Mouse (Mus musculus) MEL (cell line): ENCODE measurements at regions not wholly inside any gene's neighbourhood (a gene's known extent, or its start where the extent isn't known, plus 50 kb on each side); places are given as distances from the start of the nearest gene placed in this dataset.
"Not testable (repeated sequence)": the region's sequence is repeated elsewhere in the genome, so short reads cannot be mapped to it uniquely, and the experiment has no call there.

Experiments used
- DNase-seq: peaks from one replicate; pipeline ENCODE4 v3.0.0; 2011; ENCODE audit warnings: low read depth, low spot score
- H3K27ac ChIP-seq: 2 replicates; pipeline ENCODE4 v1.5.1; 2012; ENCODE audit warnings: low read depth, mild to moderate bottlenecking, control low read depth, low read length, moderate library complexity; ENCODE audit not compliant: control insufficient read depth
- H3K27me3 ChIP-seq, 2 experiments: fragments of 150-350 bp in 1 of 2; sonication (generic) in 1 of 2; 2 replicates each; pipeline ENCODE4 v1.6.1; 2012; ENCODE audit warnings: low read length in 2 of 2, mild to moderate bottlenecking in 2 of 2, improper control_type of control experiment in 1 of 2, moderate library complexity in 1 of 2; ENCODE audit not compliant: insufficient read depth in 2 of 2, control insufficient read depth in 1 of 2
- H3K36me3 ChIP-seq, 2 experiments: 2 replicates each; pipeline ENCODE4 v1.6.1; 2012 to 2014; ENCODE audit warnings: low read length in 2 of 2, improper control_type of control experiment in 1 of 2, inconsistent platforms in 1 of 2, mild to moderate bottlenecking in 1 of 2; ENCODE audit not compliant: insufficient read depth in 2 of 2, control insufficient read depth in 1 of 2
- H3K4me1 ChIP-seq, 2 experiments: fragments of 150-350 bp in 1 of 2; sonication (generic) in 1 of 2; 2 replicates each; pipeline ENCODE4 v1.6.1; 2012; ENCODE audit warnings: low read length in 2 of 2, improper control_type of control experiment in 1 of 2, mild to moderate bottlenecking in 1 of 2; ENCODE audit not compliant: insufficient read depth in 2 of 2, control insufficient read depth in 1 of 2
- H3K4me3 ChIP-seq, 2 experiments: fragments of 150-350 bp in 1 of 2; sonication (generic) in 1 of 2; 2 replicates each; pipeline ENCODE4 v1.5.1; 2012; ENCODE audit warnings: low read depth in 2 of 2, low read length in 2 of 2, mild to moderate bottlenecking in 2 of 2, moderate library complexity in 2 of 2, control low read depth in 1 of 2, improper control_type of control experiment in 1 of 2; ENCODE audit not compliant: control insufficient read depth in 1 of 2, insufficient read depth in 1 of 2
- H3K79me2 ChIP-seq: 2 replicates; pipeline ENCODE4 v1.6.1; 2012; ENCODE audit warnings: mild to moderate bottlenecking, low read length, moderate library complexity; ENCODE audit not compliant: control insufficient read depth, poor library complexity, insufficient read depth
- H3K9ac ChIP-seq: 2 replicates; pipeline ENCODE4 v1.6.1; 2012; ENCODE audit warnings: low read depth, mild to moderate bottlenecking, control low read depth, low read length, moderate library complexity; ENCODE audit not compliant: control insufficient read depth, poor library complexity, severe bottlenecking
- H3K9me3 ChIP-seq: fragments of 150-350 bp; sonication (generic); replicated peaks from 2 replicates; pipeline ENCODE4 v1.6.1; 2012; ENCODE audit warnings: mild to moderate bottlenecking, low read length, improper control_type of control experiment, moderate library complexity; ENCODE audit not compliant: insufficient read depth
- BHLHE40 ChIP-seq: IDR thresholded peaks from 2 replicates; pipeline ENCODE4 v1.6.1; 2012; ENCODE audit warnings: low read depth, mild to moderate bottlenecking, inconsistent platforms, low read length, improper control_type of control experiment, borderline replicate concordance
- E2F4 ChIP-seq: IDR thresholded peaks from 2 replicates; pipeline ENCODE4 v1.6.1; 2011; ENCODE audit warnings: low read depth, low read length, improper control_type of control experiment, borderline replicate concordance
- ELF1 ChIP-seq: IDR thresholded peaks from 2 replicates; pipeline ENCODE4 v1.6.1; 2014; ENCODE audit warnings: low read depth, mild to moderate bottlenecking, inconsistent platforms, low read length, improper control_type of control experiment, moderate library complexity
- ETS1 ChIP-seq: IDR thresholded peaks from 2 replicates; pipeline ENCODE4 v1.6.1; 2012; ENCODE audit warnings: low read depth, mild to moderate bottlenecking, inconsistent platforms, low read length, improper control_type of control experiment, moderate library complexity
- GABPA ChIP-seq: IDR thresholded peaks from 2 replicates; pipeline ENCODE4 v1.6.1; 2012; ENCODE audit warnings: low read depth, mild to moderate bottlenecking, inconsistent platforms, low read length, improper control_type of control experiment, moderate library complexity
- KAT2A ChIP-seq: conservative IDR thresholded peaks from 2 replicates; pipeline ENCODE4 v1.6.1; 2012; ENCODE audit warnings: low read depth, low read length, improper control_type of control experiment, inconsistent platforms
- MAFK ChIP-seq: IDR thresholded peaks from 2 replicates; pipeline ENCODE4 v1.6.1; 2011; ENCODE audit warnings: low read depth, mild to moderate bottlenecking, low read length, improper control_type of control experiment, borderline replicate concordance
- MAX ChIP-seq: IDR thresholded peaks from 2 replicates; pipeline ENCODE4 v1.6.1; 2011; ENCODE audit warnings: low read length, improper control_type of control experiment
- MAZ ChIP-seq: IDR thresholded peaks from 2 replicates; pipeline ENCODE4 v1.6.1; 2012; ENCODE audit warnings: low read depth, mild to moderate bottlenecking, inconsistent platforms, low read length, improper control_type of control experiment
- MXI1 ChIP-seq: IDR thresholded peaks from 2 replicates; pipeline ENCODE4 v1.6.1; 2011; ENCODE audit warnings: mild to moderate bottlenecking, low read depth, low read length, improper control_type of control experiment
- MYB ChIP-seq: IDR thresholded peaks from 2 replicates; pipeline ENCODE4 v1.6.1; 2011; ENCODE audit warnings: mild to moderate bottlenecking, low read depth, low read length, improper control_type of control experiment
- NELFE ChIP-seq: IDR thresholded peaks from 2 replicates; pipeline ENCODE4 v1.6.1; 2011; ENCODE audit warnings: low read depth, low read length, improper control_type of control experiment
- NRF1 ChIP-seq: IDR thresholded peaks from 2 replicates; pipeline ENCODE4 v1.6.1; 2014; ENCODE audit warnings: low read depth, mild to moderate bottlenecking, inconsistent platforms, low read length, improper control_type of control experiment, moderate library complexity; ENCODE audit not compliant: poor library complexity, insufficient read depth, severe bottlenecking
- POLR2A ChIP-seq, 2 experiments: IDR thresholded peaks; 2 replicates each; pipeline ENCODE4 v1.6.1; 2011 to 2012; ENCODE audit warnings: low read length in 2 of 2, mild to moderate bottlenecking in 2 of 2, control low read depth in 1 of 2, improper control_type of control experiment in 1 of 2, low read depth in 1 of 2, moderate library complexity in 1 of 2; ENCODE audit not compliant: control insufficient read depth in 1 of 2, insufficient read depth in 1 of 2, poor library complexity in 1 of 2
- POLR2AphosphoS2 ChIP-seq: IDR thresholded peaks from 2 replicates; pipeline ENCODE4 v1.6.1; 2011; ENCODE audit warnings: low read length, improper control_type of control experiment
- POLR2AphosphoS5 ChIP-seq: IDR thresholded peaks from 2 replicates; pipeline ENCODE4 v1.6.1; 2012; ENCODE audit warnings: low read depth, borderline replicate concordance, mild to moderate bottlenecking, inconsistent platforms, low read length, moderate library complexity, mixed read lengths
- RCOR1 ChIP-seq: IDR thresholded peaks from 2 replicates; pipeline ENCODE4 v1.6.1; 2012; ENCODE audit warnings: low read depth, mild to moderate bottlenecking, inconsistent platforms, low read length, improper control_type of control experiment
- SIN3A ChIP-seq: IDR thresholded peaks from 2 replicates; pipeline ENCODE4 v1.6.1; 2012; ENCODE audit warnings: low read length, improper control_type of control experiment, inconsistent platforms
- TBP ChIP-seq: IDR thresholded peaks from 2 replicates; pipeline ENCODE4 v1.8.0; 2011; ENCODE audit warnings: low read depth, low read length, improper control_type of control experiment
- USF1 ChIP-seq: IDR thresholded peaks from 2 replicates; pipeline ENCODE4 v1.6.1; 2014; ENCODE audit warnings: low read depth, mild to moderate bottlenecking, inconsistent platforms, low read length, improper control_type of control experiment, moderate library complexity
- USF2 ChIP-seq, 2 experiments: IDR thresholded peaks; 2 replicates each; pipeline ENCODE4 v1.6.1; 2011 to 2012; ENCODE audit warnings: improper control_type of control experiment in 2 of 2, low read length in 2 of 2, borderline replicate concordance in 1 of 2, inconsistent platforms in 1 of 2, low read depth in 1 of 2, mild to moderate bottlenecking in 1 of 2; ENCODE audit not compliant: insufficient read depth in 1 of 2
- ZC3H11A ChIP-seq: IDR thresholded peaks from 2 replicates; pipeline ENCODE4 v1.6.1; 2012; ENCODE audit warnings: low read depth, mild to moderate bottlenecking, inconsistent platforms, low read length, improper control_type of control experiment
- ZMIZ1 ChIP-seq: IDR thresholded peaks from 2 replicates; pipeline ENCODE4 v1.6.1; 2012; ENCODE audit warnings: low read depth, mild to moderate bottlenecking, inconsistent platforms, low read length, improper control_type of control experiment, moderate library complexity

GRCm38 (mm10) chr16:20814976-20815375 lies 80.7 kb upstream of the Thpo start:
- Histone ChIP-seq H3K4me1 (peaks cover 0 to 3% of the 10 kb centered on the region in 2 experiments), H3K27me3 (no peaks in the 10 kb centered on the region), H3K9me3 (no peaks in the 10 kb centered on the region), H3K4me3 (no peak overlapping the region), H3K27ac (no peak overlapping the region), H3K9ac (no peak overlapping the region), H3K79me2 (no peaks in the 10 kb centered on the region)
- DNase-seq, result no peak
- TF ChIP-seq ETS1, result no peak
- no peak for TF ChIP-seq MAZ
- no peak for TF ChIP-seq SIN3A
- no peak for TF ChIP-seq POLR2AphosphoS5
- TF ChIP-seq MAX, result no peak
- no peak for TF ChIP-seq RCOR1
- TF ChIP-seq NRF1, result no peak
- TF ChIP-seq ELF1, result no peak
- TF ChIP-seq ZMIZ1, result no peak
- no peak for TF ChIP-seq NELFE
- TF ChIP-seq ZC3H11A, result no peak
- TF ChIP-seq BHLHE40, result no peak
- no peak for TF ChIP-seq POLR2A (IDR thresholded peaks at IDR 0.05; ENCODE audit: control insufficient read depth in 1 of 2, insufficient read depth in 1 of 2, low read depth in 1 of 2, low read length in 2 of 2, poor library complexity in 1 of 2)
- TF ChIP-seq MYB, result no peak
- no peak for TF ChIP-seq USF1
- TF ChIP-seq KAT2A, result no peak
- no peak for TF ChIP-seq GABPA
- no peak for TF ChIP-seq USF2 (IDR thresholded peaks at IDR 0.05; ENCODE audit: borderline replicate concordance in 1 of 2, insufficient read depth in 1 of 2, low read depth in 1 of 2, low read length in 2 of 2)
- TF ChIP-seq TBP, result no peak
- TF ChIP-seq E2F4, result no peak
- TF ChIP-seq, all 39 proteins: peak for 0
- peaks cover 0 to 4% of the 10 kb centered on the region in 2 experiments; a peak in 2 of 4 replicates for H3K36me3 ChIP-seq

- Histone ChIP-seq H3K36me3 (peaks cover 0 to 11% of the 10 kb centered on the region in 2 experiments; a peak in 2 of 4 replicates), H3K9me3 (no peaks in the 10 kb centered on the region), H3K9ac (no peak overlapping the region), H3K27me3 (no peaks in the 10 kb centered on the region), H3K4me1 (peaks cover 0 to 11% of the 10 kb centered on the region in 2 experiments), H3K79me2 (no peaks in the 10 kb centered on the region), H3K4me3 (no peak overlapping the region), H3K27ac (no peak overlapping the region)
- DNase-seq, result no peak
- TF ChIP-seq RCOR1, result no peak
- TF ChIP-seq MAFK, result no peak
- TF ChIP-seq MXI1, result no peak
- no peak for TF ChIP-seq POLR2AphosphoS2
These were observed 79.9 kb upstream of the Thpo start for GRCm38 (mm10) chr16:20814240-20814639.

GRCm38 (mm10) chr16:20812025-20812424 lies 77.7 kb upstream of the Thpo start:
- not testable (repeated sequence) for H3K27me3 ChIP-seq, H3K9ac ChIP-seq, H3K79me2 ChIP-seq, DNase-seq, H3K4me3 ChIP-seq, H3K9me3 ChIP-seq, H3K27ac ChIP-seq
- Histone ChIP-seq H3K4me1 (peaks cover 1 to 26% of the 10 kb centered on the region in 2 experiments), H3K36me3 (peaks cover 0 to 15% of the 10 kb centered on the region in 2 experiments; a peak in 2 of 4 replicates)
